Mouse (Mus musculus): ENCODE data around the gene Efhd1. TPM values are rescaled to one million over a fixed set of nuclear protein-coding genes. Genes with fewer than 3 reads are reported as not detected.

Gene Efhd1
- total RNA-seq (2023): not detected

GRCm38 (mm10) chr1:87264134-87265006 lies at the start of gene Efhd1:
TSS of gene Efhd1 (plus strand) at chr1:87264363.

GRCm38 (mm10) chr1:87326742-87327163 lies 62.6 kb downstream of the Efhd1 start, which contains the start of gene Gigyf2:
TSS of gene Gigyf2 (plus strand) at chr1:87326998.

Other genes starting within 250 kb of the Efhd1 start
- gene Alppl2, start 174.4 kb upstream of the Efhd1 start, total RNA-seq (2023): not detected
- not detected for gene Alpi, start 162.8 kb upstream of the Efhd1 start, total RNA-seq (2023)
- gene Akp3, start 139.4 kb upstream of the Efhd1 start, total RNA-seq (2023): not detected
- not detected for gene Ecel1, start 107.8 kb upstream of the Efhd1 start, total RNA-seq (2023)
- not detected for gene Prss56, start 81.0 kb upstream of the Efhd1 start, total RNA-seq (2023)
- gene Chrnd, start 73.8 kb upstream of the Efhd1 start, total RNA-seq (2023): not detected
- not detected for gene Chrng, start 59.7 kb upstream of the Efhd1 start, total RNA-seq (2023)
- 100 to 1,000 TPM; 108 to 116 TPM for gene Eif4e2, start 50.4 kb upstream of the Efhd1 start, total RNA-seq (2023)
- gene Gigyf2, start 62.6 kb downstream of the Efhd1 start, total RNA-seq (2023): 10 to 100 TPM; 73.9 to 97.9 TPM
- not detected for gene Kcnj13, start 130.4 kb downstream of the Efhd1 start, total RNA-seq (2023)
- gene Snorc, start 205.9 kb downstream of the Efhd1 start, total RNA-seq (2023): not detected
- gene Neu2, start 245.5 kb downstream of the Efhd1 start, total RNA-seq (2023): not detected